Mouse (Mus musculus): Measurements from ENCODE around the gene Nkx2-4.

DNA sequence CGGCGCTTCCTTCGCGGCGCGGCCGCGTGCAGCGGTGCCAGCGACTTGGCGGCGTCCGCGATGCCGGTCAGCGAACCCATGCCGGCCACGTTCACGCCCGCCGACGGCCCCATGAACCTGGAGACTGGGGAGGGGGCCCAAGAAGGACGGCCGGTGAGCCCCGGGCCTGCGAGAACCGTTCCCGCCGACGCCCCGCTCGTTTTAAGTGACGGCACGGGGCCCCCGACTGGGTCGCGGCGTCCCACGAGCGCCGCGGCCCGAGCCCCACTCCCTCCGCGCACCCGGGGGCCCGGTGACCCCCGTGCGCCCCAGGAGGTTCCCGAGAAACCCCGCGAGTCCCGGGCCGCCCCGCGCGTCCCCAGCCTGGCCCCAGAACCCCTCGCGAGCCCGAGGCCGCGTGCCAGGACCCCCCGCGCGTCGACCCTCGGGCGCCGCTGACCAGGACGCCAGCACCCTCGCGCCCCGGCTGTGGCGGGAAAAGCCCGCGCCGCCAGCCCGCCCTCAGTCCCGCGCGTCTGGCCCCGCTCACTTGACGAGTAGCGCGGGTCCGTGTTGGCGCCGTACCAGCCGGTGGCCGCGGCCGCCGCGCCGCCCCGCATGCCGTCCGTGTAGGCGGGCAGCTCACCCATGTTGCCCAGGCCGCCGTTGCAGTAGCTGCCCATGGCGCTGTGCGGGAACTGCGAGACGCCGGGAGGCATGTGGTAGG, 726 bp downstream of the Nkx2-4 start:
- no peak for TF ChIP-seq POLR2A (IDR thresholded peaks at IDR 0.05; ENCODE audit: low read depth, low read length)
- no peak for TF ChIP-seq CTCF (IDR thresholded peaks at IDR 0.05; ENCODE audit: borderline replicate concordance, insufficient read depth, low read length)

All from embryonic fibroblast, embryonic 13.5 days (primary cell).